Mouse (Mus musculus): ENCODE results near the gene Ccdc24.

GRCm38 (mm10) chr4:117884146-117884545, 11.8 kb upstream of the Ccdc24 start:
- TF ChIP-seq CTCF (IDR thresholded peaks at IDR 0.05; ENCODE audit: control insufficient read depth, insufficient read depth, low read length) (no peak), POLR2A (IDR thresholded peaks at IDR 0.05; ENCODE audit: borderline replicate concordance, control insufficient read depth, low read depth, low read length) (no peak)
